Mouse (Mus musculus) erythroblast, embryonic 14.5 days (primary cell): ENCODE results near the gene Gpsm3.

Experiments
- GATA1 ChIP-seq: IDR thresholded peaks from 2 replicates; pipeline ENCODE4 v1.6.1; 2012; ENCODE audit warnings: low read length, inconsistent platforms, mixed read lengths
- TAL1 ChIP-seq: IDR thresholded peaks from 3 replicates; pipeline ENCODE4 v1.6.1; 2012; ENCODE audit warnings: low read length, inconsistent platforms, mixed read lengths

GRCm38 (mm10) chr17:34640778-34641601 is 51.4 kb downstream of the Gpsm3 start:
- TF ChIP-seq GATA1 (no peak), TAL1 (no peak)
